Mouse (Mus musculus) MEL (cell line): ENCODE measurements around the gene 1700001O22Rik. TPM values are rescaled to one million over a fixed set of nuclear protein-coding genes. Genes with fewer than 3 reads are reported as not detected.

Experiments used
- DNase-seq: peaks from one replicate; pipeline ENCODE4 v3.0.0; 2011; ENCODE audit warnings: low read depth, low spot score
- H3K27ac ChIP-seq: 2 replicates; pipeline ENCODE4 v1.5.1; 2012; ENCODE audit warnings: low read depth, mild to moderate bottlenecking, control low read depth, low read length, moderate library complexity; ENCODE audit not compliant: control insufficient read depth
- H3K27me3 ChIP-seq, 2 experiments: fragments of 150-350 bp in 1 of 2; sonication (generic) in 1 of 2; 2 replicates each; pipeline ENCODE4 v1.6.1; 2012; ENCODE audit warnings: low read length in 2 of 2, mild to moderate bottlenecking in 2 of 2, improper control_type of control experiment in 1 of 2, moderate library complexity in 1 of 2; ENCODE audit not compliant: insufficient read depth in 2 of 2, control insufficient read depth in 1 of 2
- H3K36me3 ChIP-seq, 2 experiments: 2 replicates each; pipeline ENCODE4 v1.6.1; 2012 to 2014; ENCODE audit warnings: low read length in 2 of 2, improper control_type of control experiment in 1 of 2, inconsistent platforms in 1 of 2, mild to moderate bottlenecking in 1 of 2; ENCODE audit not compliant: insufficient read depth in 2 of 2, control insufficient read depth in 1 of 2
- H3K4me1 ChIP-seq, 2 experiments: fragments of 150-350 bp in 1 of 2; sonication (generic) in 1 of 2; 2 replicates each; pipeline ENCODE4 v1.6.1; 2012; ENCODE audit warnings: low read length in 2 of 2, improper control_type of control experiment in 1 of 2, mild to moderate bottlenecking in 1 of 2; ENCODE audit not compliant: insufficient read depth in 2 of 2, control insufficient read depth in 1 of 2
- H3K4me3 ChIP-seq, 2 experiments: fragments of 150-350 bp in 1 of 2; sonication (generic) in 1 of 2; 2 replicates each; pipeline ENCODE4 v1.5.1; 2012; ENCODE audit warnings: low read depth in 2 of 2, low read length in 2 of 2, mild to moderate bottlenecking in 2 of 2, moderate library complexity in 2 of 2, control low read depth in 1 of 2, improper control_type of control experiment in 1 of 2; ENCODE audit not compliant: control insufficient read depth in 1 of 2, insufficient read depth in 1 of 2
- H3K79me2 ChIP-seq: 2 replicates; pipeline ENCODE4 v1.6.1; 2012; ENCODE audit warnings: mild to moderate bottlenecking, low read length, moderate library complexity; ENCODE audit not compliant: control insufficient read depth, poor library complexity, insufficient read depth
- H3K9ac ChIP-seq: 2 replicates; pipeline ENCODE4 v1.6.1; 2012; ENCODE audit warnings: low read depth, mild to moderate bottlenecking, control low read depth, low read length, moderate library complexity; ENCODE audit not compliant: control insufficient read depth, poor library complexity, severe bottlenecking
- H3K9me3 ChIP-seq: fragments of 150-350 bp; sonication (generic); replicated peaks from 2 replicates; pipeline ENCODE4 v1.6.1; 2012; ENCODE audit warnings: mild to moderate bottlenecking, low read length, improper control_type of control experiment, moderate library complexity; ENCODE audit not compliant: insufficient read depth
- CHD1 ChIP-seq: IDR thresholded peaks from 2 replicates; pipeline ENCODE4 v1.6.1; 2012; ENCODE audit warnings: low read depth, mild to moderate bottlenecking, inconsistent platforms, low read length, improper control_type of control experiment
- CTCF ChIP-seq, 3 experiments: IDR thresholded peaks in 2 of 3; conservative IDR thresholded peaks in 1 of 3; 2 replicates each; pipeline ENCODE4 v1.5.1; 2011 to 2012; ENCODE audit warnings: low read length in 3 of 3, low read depth in 2 of 3, mild to moderate bottlenecking in 2 of 3, improper control_type of control experiment in 1 of 3, inconsistent platforms in 1 of 3, mixed read lengths in 1 of 3, moderate library complexity in 1 of 3; ENCODE audit not compliant: control insufficient read depth in 1 of 3, insufficient read depth in 1 of 3, poor library complexity in 1 of 3, severe bottlenecking in 1 of 3
- E2F4 ChIP-seq: IDR thresholded peaks from 2 replicates; pipeline ENCODE4 v1.6.1; 2011; ENCODE audit warnings: low read depth, low read length, improper control_type of control experiment, borderline replicate concordance
- ETS1 ChIP-seq: IDR thresholded peaks from 2 replicates; pipeline ENCODE4 v1.6.1; 2012; ENCODE audit warnings: low read depth, mild to moderate bottlenecking, inconsistent platforms, low read length, improper control_type of control experiment, moderate library complexity
- GATA1 ChIP-seq: IDR thresholded peaks from 2 replicates; pipeline ENCODE4 v1.6.1; 2011; ENCODE audit warnings: low read depth, low read length, improper control_type of control experiment
- JUND ChIP-seq: IDR thresholded peaks from 2 replicates; pipeline ENCODE4 v1.6.1; 2011; ENCODE audit warnings: low read depth, mild to moderate bottlenecking, improper control_type of control experiment, low read length
- KAT2A ChIP-seq: conservative IDR thresholded peaks from 2 replicates; pipeline ENCODE4 v1.6.1; 2012; ENCODE audit warnings: low read depth, low read length, improper control_type of control experiment, inconsistent platforms
- MAFK ChIP-seq: IDR thresholded peaks from 2 replicates; pipeline ENCODE4 v1.6.1; 2011; ENCODE audit warnings: low read depth, mild to moderate bottlenecking, low read length, improper control_type of control experiment, borderline replicate concordance
- MAX ChIP-seq: IDR thresholded peaks from 2 replicates; pipeline ENCODE4 v1.6.1; 2011; ENCODE audit warnings: low read length, improper control_type of control experiment
- MAZ ChIP-seq: IDR thresholded peaks from 2 replicates; pipeline ENCODE4 v1.6.1; 2012; ENCODE audit warnings: low read depth, mild to moderate bottlenecking, inconsistent platforms, low read length, improper control_type of control experiment
- MEF2A ChIP-seq: IDR thresholded peaks from 2 replicates; pipeline ENCODE4 v1.6.1; 2014; ENCODE audit warnings: low read depth, mild to moderate bottlenecking, inconsistent platforms, low read length, improper control_type of control experiment; ENCODE audit not compliant: poor library complexity, insufficient replicate concordance, severe bottlenecking; ENCODE audit errors: extremely low read depth
- MXI1 ChIP-seq: IDR thresholded peaks from 2 replicates; pipeline ENCODE4 v1.6.1; 2011; ENCODE audit warnings: mild to moderate bottlenecking, low read depth, low read length, improper control_type of control experiment
- MYB ChIP-seq: IDR thresholded peaks from 2 replicates; pipeline ENCODE4 v1.6.1; 2011; ENCODE audit warnings: mild to moderate bottlenecking, low read depth, low read length, improper control_type of control experiment
- NELFE ChIP-seq: IDR thresholded peaks from 2 replicates; pipeline ENCODE4 v1.6.1; 2011; ENCODE audit warnings: low read depth, low read length, improper control_type of control experiment
- POLR2A ChIP-seq, 2 experiments: IDR thresholded peaks; 2 replicates each; pipeline ENCODE4 v1.6.1; 2011 to 2012; ENCODE audit warnings: low read length in 2 of 2, mild to moderate bottlenecking in 2 of 2, control low read depth in 1 of 2, improper control_type of control experiment in 1 of 2, low read depth in 1 of 2, moderate library complexity in 1 of 2; ENCODE audit not compliant: control insufficient read depth in 1 of 2, insufficient read depth in 1 of 2, poor library complexity in 1 of 2
- POLR2AphosphoS2 ChIP-seq: IDR thresholded peaks from 2 replicates; pipeline ENCODE4 v1.6.1; 2011; ENCODE audit warnings: low read length, improper control_type of control experiment
- RAD21 ChIP-seq: IDR thresholded peaks from 2 replicates; pipeline ENCODE4 v1.6.1; 2011; ENCODE audit warnings: mild to moderate bottlenecking, low read depth, low read length, improper control_type of control experiment
- RCOR1 ChIP-seq: IDR thresholded peaks from 2 replicates; pipeline ENCODE4 v1.6.1; 2012; ENCODE audit warnings: low read depth, mild to moderate bottlenecking, inconsistent platforms, low read length, improper control_type of control experiment
- SIN3A ChIP-seq: IDR thresholded peaks from 2 replicates; pipeline ENCODE4 v1.6.1; 2012; ENCODE audit warnings: low read length, improper control_type of control experiment, inconsistent platforms
- SMC3 ChIP-seq: IDR thresholded peaks from 2 replicates; pipeline ENCODE4 v1.6.1; 2011; ENCODE audit warnings: low read depth, low read length, improper control_type of control experiment
- TAL1 ChIP-seq: IDR thresholded peaks from 2 replicates; pipeline ENCODE4 v1.6.1; 2012; ENCODE audit warnings: mild to moderate bottlenecking, inconsistent platforms, low read length, moderate library complexity, mixed read lengths
- USF1 ChIP-seq: IDR thresholded peaks from 2 replicates; pipeline ENCODE4 v1.6.1; 2014; ENCODE audit warnings: low read depth, mild to moderate bottlenecking, inconsistent platforms, low read length, improper control_type of control experiment, moderate library complexity
- USF2 ChIP-seq, 2 experiments: IDR thresholded peaks; 2 replicates each; pipeline ENCODE4 v1.6.1; 2011 to 2012; ENCODE audit warnings: improper control_type of control experiment in 2 of 2, low read length in 2 of 2, borderline replicate concordance in 1 of 2, inconsistent platforms in 1 of 2, low read depth in 1 of 2, mild to moderate bottlenecking in 1 of 2; ENCODE audit not compliant: insufficient read depth in 1 of 2
- ZC3H11A ChIP-seq: IDR thresholded peaks from 2 replicates; pipeline ENCODE4 v1.6.1; 2012; ENCODE audit warnings: low read depth, mild to moderate bottlenecking, inconsistent platforms, low read length, improper control_type of control experiment
- ZKSCAN1 ChIP-seq: IDR thresholded peaks from 2 replicates; pipeline ENCODE4 v1.6.1; 2012; ENCODE audit warnings: low read depth, mild to moderate bottlenecking, inconsistent platforms, low read length, improper control_type of control experiment, moderate library complexity
- ZMIZ1 ChIP-seq: IDR thresholded peaks from 2 replicates; pipeline ENCODE4 v1.6.1; 2012; ENCODE audit warnings: low read depth, mild to moderate bottlenecking, inconsistent platforms, low read length, improper control_type of control experiment, moderate library complexity
- polyA plus RNA-seq, 2 experiments: library from polyadenylated mRNA; stranded (reverse) in 1 of 2; unstranded in 1 of 2; fragments of >175 nt in 1 of 2; fragments of >200 nt in 1 of 2; gene quantifications; 2 replicates each; pipeline versions ENCODE4 v1.2.1 to v1.2.4; 2012; ENCODE audit warnings: low replicate concordance in 2 of 2, low read depth in 1 of 2; ENCODE audit not compliant: insufficient read length in 2 of 2, insufficient read depth in 1 of 2, missing spikeins in 1 of 2
- total RNA-seq: library from RNA; depleted of rRNA; stranded (reverse); fragments of 300-350 nt; gene quantifications from 2 replicates; pipeline ENCODE4 v1.2.3, GENCODE M21; 2012

Gene 1700001O22Rik
- total and polyA plus RNA-seq, 3 experiments: 0.50 to 1.8 TPM; not detected in 1

DNA sequence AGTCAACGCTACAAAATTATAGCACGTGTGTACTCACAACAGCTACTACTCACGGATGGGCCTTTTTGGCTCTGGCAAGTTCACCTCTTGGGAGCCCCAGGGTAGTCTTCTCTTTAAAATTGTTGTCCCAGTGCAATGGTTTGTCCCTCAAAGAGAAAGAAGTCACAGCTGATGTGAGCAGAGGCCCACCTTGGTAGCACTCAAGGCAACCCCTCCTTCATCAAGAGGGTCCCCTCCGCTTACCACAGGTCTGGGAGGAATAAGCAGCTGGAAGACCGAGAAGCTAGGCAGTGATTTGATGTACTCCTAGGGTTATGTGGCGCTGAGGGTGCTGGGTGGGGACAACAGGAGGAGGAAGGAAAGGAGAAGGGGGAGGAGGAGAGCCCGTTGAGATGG lies 2.8 kb downstream of the 1700001O22Rik start:
- TF ChIP-seq JUND (no peak), ZMIZ1 (no peak), MAFK (no peak), RCOR1 (no peak), GATA1 (no peak), CTCF (IDR thresholded peaks at IDR 0.05 in 2 of 3, conservative IDR thresholded peaks at IDR 0.05 in 1 of 3; ENCODE audit: control insufficient read depth in 1 of 3, insufficient read depth in 1 of 3, low read depth in 2 of 3, low read length in 3 of 3, poor library complexity in 1 of 3, severe bottlenecking in 1 of 3) (no peak), POLR2AphosphoS2 (no peak), POLR2A (IDR thresholded peaks at IDR 0.05; ENCODE audit: control insufficient read depth in 1 of 2, insufficient read depth in 1 of 2, low read depth in 1 of 2, low read length in 2 of 2, poor library complexity in 1 of 2) (no peak), MXI1 (no peak), MYB (no peak), MAZ (no peak), USF1 (no peak), SIN3A (no peak), MEF2A (no peak), CHD1 (no peak), SMC3 (no peak)
- no peak overlapping the region for H3K27ac ChIP-seq
- H3K27me3 ChIP-seq: no peaks in the 10 kb centered on the region
- DNase-seq: no peak
- H3K9ac ChIP-seq: no peak overlapping the region
- no peak overlapping the region for H3K4me3 ChIP-seq
- peaks cover 0 to 5% of the 10 kb centered on the region in 2 experiments; a peak in 2 of 4 replicates for H3K4me1 ChIP-seq
- H3K79me2 ChIP-seq: no peaks in the 10 kb centered on the region
- H3K36me3 ChIP-seq: peaks cover 0 to 3% of the 10 kb centered on the region in 2 experiments; a peak in 2 of 4 replicates
- H3K9me3 ChIP-seq: no peaks in the 10 kb centered on the region

DNA sequence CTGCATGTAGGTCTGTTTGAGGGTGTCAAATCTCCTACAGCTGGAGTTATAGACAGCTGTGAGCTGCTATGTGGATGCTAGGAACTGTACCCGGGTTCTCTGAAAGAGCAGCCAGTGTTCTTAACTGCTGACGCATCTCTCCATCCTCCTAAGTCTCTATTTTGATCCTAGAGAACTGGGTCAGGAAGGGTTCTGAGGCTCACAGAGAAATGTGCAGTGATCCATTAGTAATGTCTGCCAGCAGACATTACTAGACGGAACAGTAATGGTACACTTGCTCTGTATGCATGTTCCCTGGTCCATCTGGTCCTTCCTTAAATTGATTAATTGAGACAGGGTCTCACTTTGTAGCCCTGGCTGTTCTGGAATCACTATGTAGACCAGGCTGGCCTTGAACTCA lies 4.0 kb downstream of the 1700001O22Rik start:
- H3K9ac ChIP-seq: no peak overlapping the region
- no peaks in the 10 kb centered on the region for H3K79me2 ChIP-seq
- DNase-seq: no peak
- H3K27ac ChIP-seq: no peak overlapping the region
- H3K9me3 ChIP-seq: no peaks in the 10 kb centered on the region
- peaks cover 0 to 10% of the 10 kb centered on the region in 2 experiments; a peak in 3 of 4 replicates for H3K4me1 ChIP-seq
- H3K27me3 ChIP-seq: no peaks in the 10 kb centered on the region
- TF ChIP-seq MAX (no peak), SMC3 (no peak), E2F4 (no peak), RAD21 (no peak), NELFE (no peak), ETS1 (no peak), ZKSCAN1 (no peak), TAL1 (no peak), MAZ (no peak), KAT2A (no peak), CTCF (IDR thresholded peaks at IDR 0.05 in 2 of 3, conservative IDR thresholded peaks at IDR 0.05 in 1 of 3; ENCODE audit: control insufficient read depth in 1 of 3, insufficient read depth in 1 of 3, low read depth in 2 of 3, low read length in 3 of 3, poor library complexity in 1 of 3, severe bottlenecking in 1 of 3) (no peak), MYB (no peak), ZC3H11A (no peak), GATA1 (no peak), USF2 (IDR thresholded peaks at IDR 0.05; ENCODE audit: borderline replicate concordance in 1 of 2, insufficient read depth in 1 of 2, low read depth in 1 of 2, low read length in 2 of 2) (no peak)
- TF ChIP-seq, all 39 proteins: peak for 0
- H3K36me3 ChIP-seq: peaks cover 0 to 4% of the 10 kb centered on the region in 2 experiments; a peak in 2 of 4 replicates
- no peak overlapping the region for H3K4me3 ChIP-seq
